Mouse (Mus musculus): ENCODE measurements at regions not wholly inside any gene's neighbourhood (a gene's known extent, or its start where the extent isn't known, plus 50 kb on each side); places are given as distances from the start of the nearest gene placed in this dataset.
"Not testable (repeated sequence)": the region's sequence is repeated elsewhere in the genome, so short reads cannot be mapped to it uniquely, and the experiment has no call there.

- DNase-seq (ENCODE audit: extremely low spot score, low spot score), result peak; percentile 82
Measured at GRCm38 (mm10) chr9:116426269-116426999, 251.3 kb upstream of the Tgfbr2 start.

GRCm38 (mm10) chr9:116425400-116425799 is 250.2 kb upstream of the Tgfbr2 start:
- DNase-seq (ENCODE audit: extremely low spot score, low spot score), result not testable (repeated sequence)

DNA sequence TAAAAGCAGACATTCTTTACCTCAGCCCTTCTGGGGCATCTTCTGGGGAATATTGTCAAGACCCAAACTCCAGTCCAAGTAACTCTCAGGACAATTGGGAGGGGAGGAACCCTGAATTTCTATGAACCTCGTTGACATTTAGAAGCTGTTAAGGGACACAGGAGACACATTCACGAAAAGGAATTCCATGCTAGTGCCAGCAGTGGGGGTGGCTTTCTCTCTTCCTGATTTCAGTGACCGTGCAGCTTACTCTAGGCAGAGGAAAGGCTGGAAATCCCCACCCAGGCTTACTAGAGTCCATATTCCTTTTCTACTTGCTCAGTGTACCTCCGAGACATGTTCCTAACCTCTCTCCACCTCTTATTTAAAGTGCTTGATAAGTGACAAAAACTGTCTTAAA is 239.9 kb upstream of the Tgfbr2 start:
- DNase-seq (ENCODE audit: extremely low spot score, low spot score), result no peak

GRCm38 (mm10) chr9:116411067-116411466 is 235.9 kb upstream of the Tgfbr2 start:
- DNase-seq (ENCODE audit: extremely low spot score, low spot score), result no peak

DNA sequence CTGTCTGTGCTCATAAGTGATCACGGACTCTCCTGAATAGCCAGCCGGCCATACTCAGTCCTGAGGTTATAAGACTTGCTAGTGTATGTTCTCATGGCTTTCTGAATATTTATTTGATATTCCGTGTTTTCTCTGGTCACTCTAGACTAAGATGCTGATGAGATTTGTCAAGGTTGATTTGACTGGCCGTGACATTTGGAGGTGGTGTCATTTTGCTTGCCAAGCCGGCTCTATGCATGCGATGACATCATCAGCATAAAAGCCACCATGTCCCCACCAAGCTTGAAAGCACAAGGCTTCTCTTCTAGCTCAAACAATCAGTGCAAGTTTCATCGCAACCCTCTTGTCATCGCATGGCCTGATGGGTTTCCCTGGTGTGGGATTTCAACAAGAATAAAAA is 235.3 kb upstream of the Tgfbr2 start:
- DNase-seq (ENCODE audit: extremely low spot score, low spot score), result no peak

- DNase-seq (ENCODE audit: extremely low spot score, low spot score), result no peak
Measured at GRCm38 (mm10) chr9:116408116-116408515, 233.0 kb upstream of the Tgfbr2 start.

- DNase-seq (ENCODE audit: extremely low spot score, low spot score), result no peak
Measured at GRCm38 (mm10) chr9:116405051-116405450, 229.9 kb upstream of the Tgfbr2 start.

DNA sequence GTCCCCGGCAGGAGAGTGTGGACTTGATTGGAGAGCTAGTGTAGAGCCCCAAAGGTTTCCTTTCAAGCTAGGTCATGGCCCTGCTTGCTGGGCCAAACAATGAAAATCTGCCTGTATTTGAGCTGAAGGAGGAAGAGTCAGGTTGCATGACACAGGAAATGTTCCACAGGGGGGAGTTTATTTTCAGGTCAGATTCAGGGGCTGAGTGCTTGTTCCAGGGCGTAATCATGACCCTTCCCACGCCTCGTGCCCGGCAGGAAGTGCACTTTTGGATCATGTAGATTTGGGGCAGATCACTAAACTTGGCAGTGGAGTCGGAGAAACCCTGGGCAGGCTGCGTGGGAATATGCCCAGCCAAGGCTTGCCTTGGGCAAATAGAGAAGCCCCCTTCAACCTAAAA is 226.7 kb upstream of the Tgfbr2 start:
- no peak for DNase-seq (ENCODE audit: extremely low spot score, low spot score)

DNA sequence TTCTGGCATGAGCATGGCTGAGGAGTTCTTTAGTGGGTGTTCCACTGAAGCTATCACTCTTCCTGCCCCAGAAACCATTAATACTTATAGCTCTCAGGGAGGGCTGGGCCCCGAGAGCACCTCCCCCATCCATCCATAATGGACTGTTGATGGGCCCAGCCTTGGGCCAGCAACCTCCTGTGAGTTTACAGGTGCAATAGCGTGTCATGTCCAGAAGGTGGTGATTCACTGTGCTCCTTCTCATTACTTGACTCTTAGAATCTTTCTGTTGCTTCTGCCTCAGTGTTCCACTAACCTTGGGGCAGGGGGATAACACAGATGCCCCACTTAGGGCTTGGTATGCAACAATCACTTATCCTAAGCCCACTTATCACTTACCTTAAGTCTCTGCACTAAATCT is 225.1 kb upstream of the Tgfbr2 start:
- no peak for DNase-seq (ENCODE audit: extremely low spot score, low spot score)

DNA sequence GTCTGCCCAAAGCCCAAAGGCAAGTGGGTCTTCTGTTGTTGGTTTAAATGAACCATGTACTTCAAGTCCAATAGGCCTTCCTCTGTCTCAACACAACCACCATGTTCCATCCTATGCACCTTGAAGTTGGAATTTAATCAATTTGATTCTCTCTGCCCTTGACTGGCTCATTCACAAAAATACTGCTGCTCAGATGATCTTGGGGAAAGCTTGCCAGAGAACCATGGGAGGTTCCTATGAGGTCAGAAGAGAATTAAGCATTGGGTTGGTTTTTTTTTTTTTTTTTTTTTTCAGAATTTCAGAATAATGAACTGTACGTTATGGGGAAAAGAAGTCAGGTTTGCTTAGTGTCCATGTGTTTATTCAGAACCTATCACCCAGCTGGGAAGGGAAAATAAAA is 224.1 kb upstream of the Tgfbr2 start:
- DNase-seq (ENCODE audit: extremely low spot score, low spot score), result no peak

DNA sequence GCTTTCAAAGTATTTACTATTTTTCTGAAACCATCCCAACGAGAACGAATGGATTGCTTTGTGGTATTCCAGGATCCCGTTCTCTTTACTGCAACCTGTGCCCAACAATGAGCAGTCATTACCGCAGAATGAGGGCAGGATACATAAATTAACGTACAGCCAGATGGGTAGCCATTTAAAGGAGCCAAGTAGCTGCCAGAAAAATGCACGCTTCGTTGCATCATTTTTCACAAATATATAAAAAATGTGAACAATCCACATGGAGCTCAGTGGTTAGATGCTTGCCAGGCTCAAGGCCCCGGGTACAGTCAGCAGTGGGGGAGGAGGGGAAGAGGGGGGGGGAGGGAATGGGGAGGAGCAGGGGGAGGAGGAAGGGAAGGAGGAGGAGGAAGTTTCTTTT is 217.1 kb upstream of the Tgfbr2 start:
- DNase-seq (ENCODE audit: extremely low spot score, low spot score), result no peak

DNA sequence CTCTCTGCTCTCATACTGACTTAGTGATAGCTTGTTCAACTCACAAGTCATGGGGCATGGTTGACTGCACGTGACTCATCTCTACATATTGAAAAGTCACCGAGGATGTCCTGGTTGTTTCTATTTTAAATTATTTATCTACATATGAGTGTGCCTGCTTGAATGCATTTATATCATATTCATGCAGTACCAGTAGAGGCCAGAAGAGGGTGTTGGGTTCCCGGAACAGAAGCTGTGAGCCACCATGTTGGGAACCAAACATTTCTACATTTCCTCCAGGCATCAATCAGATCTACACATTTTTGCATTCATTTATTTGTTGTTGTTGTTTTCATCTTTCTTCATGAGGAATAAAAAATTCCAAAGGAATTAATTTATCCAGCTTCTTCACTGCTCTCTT is 214.6 kb upstream of the Tgfbr2 start:
- DNase-seq (ENCODE audit: extremely low spot score, low spot score), result no peak

DNA sequence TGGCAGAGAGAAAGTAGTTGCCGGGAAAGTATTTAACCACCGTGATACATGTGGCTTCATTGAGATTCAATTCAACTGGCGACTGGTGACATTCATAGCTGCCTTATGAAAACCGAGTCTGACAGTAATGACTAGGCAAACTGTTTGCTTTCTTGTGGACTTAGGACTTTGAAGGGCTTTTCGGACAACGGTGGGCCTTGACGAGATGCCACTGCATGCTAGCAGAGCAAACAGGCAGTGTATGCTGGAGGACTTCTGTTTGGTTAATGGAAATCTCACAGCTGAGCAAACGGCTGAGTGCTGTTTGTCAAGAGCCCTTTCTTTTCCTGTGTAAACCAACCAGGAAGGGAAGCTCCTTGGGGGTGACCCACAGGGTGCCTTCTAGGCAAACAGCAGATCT is 213.7 kb upstream of the Tgfbr2 start:
- DNase-seq (ENCODE audit: extremely low spot score, low spot score), result no peak

DNA sequence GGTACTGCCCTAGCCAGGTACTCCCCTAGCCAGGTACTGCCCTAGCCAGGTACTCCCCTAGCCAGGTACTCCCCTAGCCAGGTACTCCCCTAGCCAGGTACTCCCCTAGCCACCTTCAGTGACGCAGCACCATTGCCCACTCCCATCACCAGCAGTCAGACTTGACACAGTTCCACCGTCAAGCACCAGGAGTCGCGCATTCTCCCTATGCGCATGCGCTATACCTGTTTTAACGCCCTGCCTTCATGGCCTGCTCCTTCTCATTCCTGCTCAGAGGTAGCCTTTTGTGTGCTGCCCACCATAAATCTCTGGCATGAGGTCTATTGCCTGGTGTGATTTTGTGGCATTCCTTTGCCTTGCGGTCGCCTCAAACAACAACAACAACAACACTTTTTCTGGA is 212.9 kb upstream of the Tgfbr2 start:
- no peak for DNase-seq (ENCODE audit: extremely low spot score, low spot score)

DNA sequence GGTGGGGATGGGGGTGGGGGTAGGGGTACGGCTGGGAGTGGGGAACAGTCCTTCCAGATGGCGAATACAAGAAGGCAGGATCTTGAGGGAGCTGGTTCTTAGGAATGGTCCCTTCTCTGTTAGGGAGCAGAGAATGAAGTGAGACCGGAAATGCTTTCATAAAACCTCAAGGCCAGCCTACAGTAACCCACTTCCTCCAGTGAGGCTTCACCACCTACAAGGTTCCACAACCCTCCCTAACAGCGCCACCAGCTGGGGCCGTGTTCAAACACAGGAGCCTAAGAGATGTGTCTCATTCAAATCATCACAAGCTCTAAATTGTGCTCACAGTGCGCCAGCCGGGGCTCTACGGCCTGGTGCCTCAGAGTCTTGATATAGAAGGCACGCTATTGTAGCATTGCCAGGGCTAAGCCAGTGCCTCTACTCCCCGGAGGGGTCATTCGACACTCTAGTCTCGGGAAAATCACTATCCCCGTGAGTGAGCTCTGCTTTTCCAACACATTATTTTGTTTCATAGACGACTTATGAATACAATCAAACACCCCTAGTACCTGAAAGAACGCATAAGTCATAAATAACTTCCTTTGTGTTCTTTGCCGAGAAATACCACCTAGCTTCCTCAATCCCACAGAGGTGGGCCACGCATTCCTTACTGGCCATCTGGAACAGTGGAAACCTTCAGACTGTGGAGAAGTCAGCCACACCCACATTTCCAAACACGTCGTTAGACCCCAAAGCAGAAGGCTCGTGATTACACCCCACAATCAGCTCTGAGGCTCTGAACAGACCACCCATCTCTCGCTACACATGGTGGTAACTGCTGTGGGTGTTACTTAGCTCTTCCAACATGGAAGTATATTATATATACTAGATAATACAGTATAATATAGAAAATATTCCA is 209.3 kb upstream of the Tgfbr2 start:
- peak; percentile 43 for DNase-seq (ENCODE audit: extremely low spot score, low spot score)

- DNase-seq (ENCODE audit: extremely low spot score, low spot score), result peak; percentile 45
Measured at GRCm38 (mm10) chr9:116383411-116384101, 208.4 kb upstream of the Tgfbr2 start.

DNA sequence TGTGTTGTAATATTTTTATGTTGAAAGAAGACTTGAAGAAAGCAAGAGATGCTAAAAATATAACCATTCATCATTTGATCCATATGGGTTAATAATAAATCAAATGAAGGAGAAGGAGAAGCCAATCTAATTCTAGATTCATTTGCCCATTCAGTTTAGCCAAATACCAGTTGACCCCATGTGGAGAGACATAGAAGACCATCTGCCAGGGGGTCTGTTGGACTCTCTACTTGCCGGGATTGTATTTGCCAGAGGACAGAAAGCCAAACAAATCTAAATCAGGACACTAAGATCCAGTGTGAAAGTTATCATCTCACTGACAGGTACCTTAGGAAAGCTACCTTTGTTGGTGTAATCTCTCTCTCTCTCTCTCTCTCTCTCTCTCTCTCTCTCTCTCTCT is 202.5 kb upstream of the Tgfbr2 start:
- no peak for DNase-seq (ENCODE audit: extremely low spot score, low spot score)

DNA sequence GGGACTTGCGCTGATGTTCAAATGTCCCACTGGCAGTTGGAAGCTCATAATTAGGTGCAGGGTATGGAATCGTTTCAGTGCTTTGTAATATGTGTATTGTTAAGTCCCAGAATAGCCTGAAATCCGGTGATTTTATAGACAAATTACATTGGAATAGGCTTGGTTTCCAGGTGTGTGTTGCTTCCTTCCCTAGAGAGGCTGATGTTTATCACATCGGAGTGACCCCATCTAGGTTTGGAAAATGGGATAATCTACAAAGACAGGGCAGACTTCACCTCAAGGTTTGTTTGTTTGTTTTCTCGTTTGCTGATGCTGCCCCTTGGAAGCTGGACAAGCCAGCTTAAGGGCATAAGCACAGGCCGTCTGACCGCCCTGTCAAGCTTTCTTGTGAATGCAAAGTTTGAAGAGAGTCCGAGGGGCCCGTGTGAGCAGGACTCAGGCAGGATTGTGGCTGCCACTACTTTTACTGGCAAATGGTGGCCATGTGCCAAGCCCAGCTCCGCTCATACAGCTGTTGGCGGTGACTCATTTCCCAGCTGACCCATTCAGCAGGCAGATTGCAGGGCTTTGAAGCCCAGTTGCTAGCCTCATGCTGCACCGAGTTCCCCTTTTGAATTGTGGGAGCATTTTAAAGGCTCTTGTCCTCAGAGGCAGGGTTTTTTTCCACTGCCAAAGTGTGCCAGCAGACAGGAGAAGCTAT is 200.6 kb upstream of the Tgfbr2 start:
- DNase-seq (ENCODE audit: extremely low spot score, low spot score), result no peak

DNA sequence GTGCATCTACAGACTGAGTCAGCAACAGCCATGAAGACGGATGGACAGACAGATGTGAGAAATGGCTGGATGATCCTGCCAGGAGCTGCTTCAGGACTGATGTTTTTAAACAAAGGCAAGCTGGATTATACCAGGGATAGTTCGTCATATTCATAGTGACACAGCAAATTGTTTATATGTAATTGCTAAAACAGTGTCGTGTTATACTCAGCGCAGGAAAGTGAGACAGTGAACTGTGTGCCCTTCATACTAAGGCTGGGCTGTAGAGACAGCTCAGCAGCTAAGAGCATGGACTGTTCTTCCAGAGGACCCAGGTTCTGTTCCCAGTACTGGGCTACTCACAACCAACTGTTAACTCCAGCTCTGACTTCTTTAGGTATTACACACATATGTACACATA is 199.2 kb upstream of the Tgfbr2 start:
- no peak for DNase-seq (ENCODE audit: extremely low spot score, low spot score)

DNA sequence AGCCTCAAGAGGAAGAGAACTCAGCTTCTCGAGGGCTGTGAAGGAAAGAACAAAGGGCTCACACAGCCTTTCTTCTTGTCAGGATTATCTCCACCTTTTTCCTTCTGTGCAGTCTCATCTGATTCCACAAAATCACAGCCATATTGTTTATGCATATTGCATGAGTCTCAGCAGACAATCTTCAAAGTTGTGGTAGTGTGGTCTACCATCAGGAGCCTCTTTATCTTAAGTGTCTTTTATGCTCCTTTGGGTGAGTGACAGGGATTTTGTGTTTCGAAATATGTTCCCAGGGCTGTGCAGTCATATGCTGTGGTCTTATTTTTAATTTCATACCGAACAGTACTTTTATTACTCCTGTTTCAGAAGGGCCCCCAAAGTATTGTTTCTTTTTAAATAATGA is 198.2 kb upstream of the Tgfbr2 start:
- DNase-seq (ENCODE audit: extremely low spot score, low spot score), result no peak

DNA sequence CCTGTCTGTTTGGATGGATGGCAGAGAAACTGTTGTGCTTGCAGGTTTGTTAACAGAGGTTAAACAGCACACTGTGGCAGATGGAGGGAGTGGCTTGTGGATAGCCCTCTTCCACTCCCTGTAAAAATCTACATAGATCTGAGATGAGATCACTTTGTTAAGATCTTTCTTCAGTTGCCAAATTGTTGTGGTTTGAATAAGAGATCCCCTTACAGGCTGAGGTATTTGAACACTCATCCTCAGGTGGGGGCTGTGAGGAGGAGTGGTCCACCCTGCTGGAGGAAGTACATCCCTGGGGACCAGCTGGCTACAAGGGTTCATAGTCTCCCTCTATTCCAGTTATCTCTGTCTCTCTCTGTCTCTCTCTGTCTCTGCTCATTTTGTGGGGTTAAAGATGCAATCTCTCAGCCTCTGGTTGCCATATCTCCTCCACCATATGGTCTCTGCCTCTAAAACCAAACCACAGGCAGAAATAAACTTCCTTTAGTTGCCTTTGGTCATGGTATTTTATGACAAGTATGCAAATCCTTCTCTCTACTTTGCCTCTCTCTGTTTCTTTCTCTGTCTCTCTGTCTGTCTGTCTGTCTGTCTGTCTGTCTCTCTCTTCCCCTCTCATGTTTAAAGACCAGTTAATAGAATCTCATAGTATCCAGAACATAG is 194.0 kb upstream of the Tgfbr2 start:
- DNase-seq (ENCODE audit: extremely low spot score, low spot score), result no peak
